Mouse (Mus musculus): ENCODE results near the gene Trabd.

The Trabd gene

DNA sequence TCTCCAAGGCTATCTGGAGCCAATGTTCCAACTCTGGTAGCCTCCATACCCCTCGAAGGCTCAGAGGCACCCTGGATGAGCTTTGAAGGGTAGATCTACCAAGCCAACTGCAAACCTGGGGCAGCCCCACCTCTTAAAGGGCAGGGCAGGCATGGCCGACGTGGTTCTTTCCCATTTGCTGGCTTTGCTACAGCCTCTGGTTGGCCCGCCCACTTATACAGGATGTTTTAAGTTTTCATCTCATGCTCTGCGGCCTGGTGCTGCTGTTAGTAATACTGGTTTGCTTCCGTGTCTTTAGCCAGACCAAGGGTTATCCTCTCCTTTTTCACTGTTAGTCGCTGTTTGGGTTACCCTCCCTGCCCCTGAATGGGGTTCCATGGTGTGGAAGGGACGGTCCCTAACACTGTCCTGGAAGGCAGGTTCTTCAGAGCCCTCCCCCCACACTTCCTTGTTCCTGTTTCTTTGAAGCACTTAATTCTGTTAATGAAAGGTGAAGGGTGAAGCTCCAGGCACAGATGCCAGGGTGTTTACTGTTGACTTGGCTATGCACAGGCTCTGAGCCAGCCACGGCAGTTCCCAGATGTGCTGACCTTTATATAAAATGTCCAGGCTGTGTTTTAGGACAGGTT is 3.4 kb downstream of the Trabd start:
- DNase-seq (ENCODE audit: low read depth, low spot score): peak; percentile 90

DNA sequence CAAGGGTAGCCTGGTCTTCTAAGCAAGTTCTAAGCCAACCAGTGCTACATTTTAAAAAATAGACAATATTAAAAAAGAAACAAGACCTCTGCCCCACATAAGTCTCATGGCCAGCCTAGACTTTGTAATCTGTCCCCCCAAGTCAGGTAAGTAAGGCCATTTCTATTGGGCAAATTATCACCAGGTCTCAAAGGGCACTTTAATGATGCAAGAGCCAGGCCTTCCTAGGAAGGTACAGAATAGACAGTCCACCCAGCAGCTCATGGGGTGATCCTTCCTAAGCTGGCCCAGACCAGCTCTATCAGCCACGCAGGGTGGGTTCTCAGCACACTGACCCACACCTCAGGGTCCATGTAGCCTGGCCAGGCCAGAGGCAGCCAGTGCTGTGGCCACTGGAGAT is 9.0 kb downstream of the Trabd start:
- no peak for DNase-seq (ENCODE audit: low read depth, low spot score)

DNA sequence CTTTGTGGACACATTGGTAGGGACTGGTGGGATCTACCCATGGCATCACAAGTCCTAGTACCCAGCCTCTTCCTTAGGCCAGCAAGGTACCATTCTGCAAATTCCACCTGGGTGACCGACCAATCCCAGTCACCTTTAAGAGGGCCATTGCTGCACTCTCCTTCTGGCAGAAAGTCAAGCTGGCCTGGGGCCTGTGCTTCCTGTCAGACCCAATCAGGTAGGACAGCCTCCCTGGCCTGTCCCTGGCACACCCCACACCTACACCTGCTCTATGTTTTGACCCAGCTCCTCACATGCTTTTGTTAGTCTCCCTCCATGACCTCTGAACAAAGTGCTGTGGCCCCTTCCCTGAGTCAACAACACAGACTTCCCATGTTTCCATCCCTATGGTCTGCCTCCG is 9.9 kb downstream of the Trabd start:
- DNase-seq (ENCODE audit: low read depth, low spot score): no peak

DNA sequence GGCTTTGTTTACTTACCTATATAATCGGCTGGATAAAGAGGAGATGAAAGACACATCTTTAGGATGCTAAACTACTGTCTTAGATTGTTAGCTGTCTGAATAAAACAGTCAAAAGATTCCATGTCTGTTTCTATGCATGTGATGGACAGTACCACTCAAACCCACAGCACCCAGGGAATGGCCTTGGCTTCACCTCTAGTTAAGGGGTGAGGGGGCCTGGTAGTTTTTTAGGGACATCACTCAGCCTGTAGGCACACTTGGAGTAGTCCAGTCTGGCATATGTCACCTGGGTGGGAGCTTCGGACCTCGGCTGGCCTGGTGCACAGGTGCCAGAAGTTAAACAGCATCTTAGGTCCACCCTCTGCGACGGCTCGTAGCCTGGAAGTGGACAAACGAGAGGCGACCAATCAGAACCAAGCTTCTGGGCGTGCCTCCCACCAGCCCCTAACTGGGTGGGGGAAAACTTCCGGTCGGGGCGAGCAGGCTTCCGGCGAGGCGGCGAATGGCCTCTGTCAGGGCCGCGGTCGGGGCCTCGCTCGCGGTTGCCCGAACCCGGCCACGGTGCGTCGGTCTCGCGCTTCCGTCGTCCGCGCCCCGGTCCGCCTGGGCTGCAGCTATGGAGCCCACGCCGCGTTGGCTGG is 13.8 kb downstream of the Trabd start, which contains the start of gene Selenoo:
Selenoo (plus strand) TSS at position 478 of the 641 bp plus-strand sequence.
- DNase-seq (ENCODE audit: low read depth, low spot score): peak; percentile 84

DNA sequence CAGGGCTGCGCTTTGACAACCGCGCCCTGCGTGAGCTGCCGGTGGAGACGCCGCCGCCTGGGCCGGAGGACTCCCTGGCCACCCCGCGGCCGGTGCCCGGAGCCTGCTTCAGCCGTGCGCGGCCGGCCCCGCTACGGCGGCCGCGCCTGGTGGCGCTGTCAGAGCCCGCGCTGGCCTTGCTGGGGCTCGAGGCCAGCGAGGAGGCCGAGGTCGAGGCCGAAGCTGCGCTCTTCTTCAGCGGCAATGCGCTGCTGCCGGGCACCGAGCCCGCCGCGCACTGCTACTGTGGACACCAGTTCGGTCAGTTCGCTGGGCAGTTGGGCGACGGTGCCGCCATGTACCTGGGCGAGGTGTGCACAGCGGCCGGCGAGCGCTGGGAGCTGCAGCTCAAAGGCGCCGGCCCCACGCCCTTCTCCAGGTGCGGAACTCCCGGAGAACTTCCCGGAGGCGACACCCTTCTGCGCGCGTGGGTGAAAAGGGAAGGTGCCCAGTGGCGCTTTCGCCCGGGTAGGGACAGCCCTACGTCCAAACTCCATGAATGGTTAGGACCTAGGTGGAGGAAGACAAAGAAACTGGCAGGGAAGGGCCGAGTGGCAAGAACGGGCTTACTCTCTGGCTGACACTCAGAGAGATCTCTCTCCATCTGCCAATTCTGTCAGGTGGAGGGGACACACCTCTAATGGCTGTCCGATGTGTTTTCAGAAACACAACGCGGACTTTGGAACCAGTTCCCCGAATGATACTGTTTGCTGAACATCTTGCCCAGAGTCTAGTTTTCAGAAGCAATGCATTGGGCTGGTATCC is 14.5 kb downstream of the Trabd start:
- peak; percentile 31 for DNase-seq (ENCODE audit: low read depth, low spot score)

DNA sequence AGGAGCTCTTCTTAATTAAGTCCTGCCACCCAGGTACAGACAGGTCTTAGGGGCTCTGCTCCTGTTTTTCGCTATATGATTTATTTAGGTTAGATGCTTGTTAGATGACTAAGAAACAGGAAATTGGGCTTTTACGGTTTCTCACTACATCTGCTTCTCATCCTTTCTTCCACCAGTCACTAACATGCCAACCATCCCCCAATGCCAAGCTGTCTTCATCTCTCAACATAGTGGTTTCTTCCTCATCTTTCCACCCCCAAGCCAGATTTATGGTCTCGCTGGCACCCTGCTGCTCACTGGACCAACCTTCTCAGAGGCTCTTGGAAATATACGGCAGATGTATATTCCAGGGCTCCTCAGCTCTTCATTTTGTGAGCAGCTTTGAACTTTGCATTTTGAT is 15.7 kb downstream of the Trabd start:
- no peak for DNase-seq (ENCODE audit: low read depth, low spot score)

DNA sequence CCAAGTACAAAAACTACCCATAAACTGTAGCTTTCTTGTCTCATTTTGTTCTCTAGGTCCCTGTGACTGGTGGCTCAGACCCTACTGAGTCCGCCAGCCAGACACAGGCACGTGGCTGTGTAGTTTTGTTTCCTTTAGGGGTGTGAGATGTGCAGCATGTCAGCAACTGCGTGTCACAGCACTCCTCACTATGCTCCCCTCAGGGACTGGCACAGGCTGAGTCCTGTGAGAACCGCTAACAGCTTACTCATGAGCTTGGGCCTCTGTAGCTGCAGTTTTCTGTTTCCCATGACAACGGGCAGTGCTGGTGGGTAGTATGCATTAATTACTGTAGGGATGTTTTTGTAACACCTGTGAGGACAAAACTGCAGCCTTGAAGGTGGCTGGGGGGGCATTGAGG is 17.3 kb downstream of the Trabd start:
- no peak for DNase-seq (ENCODE audit: low read depth, low spot score)

DNA sequence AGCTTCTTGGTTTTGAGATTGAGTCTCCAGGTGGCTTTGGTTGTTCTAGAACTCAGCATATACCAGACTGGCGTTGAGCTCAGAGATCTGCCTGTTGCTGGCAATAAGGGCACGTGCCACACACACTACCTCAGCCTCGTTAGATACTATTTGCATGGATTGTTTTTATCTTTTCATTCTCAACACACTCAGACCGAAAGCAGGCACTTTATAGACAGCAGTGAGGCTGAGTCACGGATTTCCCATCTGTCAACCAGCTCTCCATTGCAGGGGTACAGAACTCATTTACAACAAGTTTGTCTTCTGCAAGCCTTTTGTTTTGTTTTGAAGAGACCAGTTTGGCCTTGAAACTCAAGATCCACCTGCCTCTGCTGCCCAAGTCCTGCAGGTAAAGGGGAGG is 22.5 kb downstream of the Trabd start:
- no peak for DNase-seq (ENCODE audit: low read depth, low spot score)

DNA sequence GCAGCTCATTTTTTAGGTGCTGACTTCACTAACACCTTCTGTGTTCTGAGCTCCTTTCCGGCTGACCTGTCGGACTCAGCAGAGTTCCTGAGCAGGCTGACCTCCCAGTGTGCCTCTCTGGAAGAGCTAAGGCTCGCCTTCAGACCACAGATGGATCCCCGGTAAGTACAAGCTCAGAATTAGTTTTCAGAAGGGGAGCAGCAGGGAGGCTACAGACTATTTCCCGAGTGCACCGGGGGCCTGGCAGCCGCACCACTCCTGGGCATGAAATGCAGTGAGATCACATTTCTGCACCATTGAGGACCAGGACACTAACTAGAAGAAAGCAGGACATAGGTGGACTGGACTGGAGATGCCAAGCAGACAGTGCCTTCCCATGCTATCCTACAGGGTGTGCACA is 23.7 kb downstream of the Trabd start:
- DNase-seq (ENCODE audit: low read depth, low spot score): no peak

DNA sequence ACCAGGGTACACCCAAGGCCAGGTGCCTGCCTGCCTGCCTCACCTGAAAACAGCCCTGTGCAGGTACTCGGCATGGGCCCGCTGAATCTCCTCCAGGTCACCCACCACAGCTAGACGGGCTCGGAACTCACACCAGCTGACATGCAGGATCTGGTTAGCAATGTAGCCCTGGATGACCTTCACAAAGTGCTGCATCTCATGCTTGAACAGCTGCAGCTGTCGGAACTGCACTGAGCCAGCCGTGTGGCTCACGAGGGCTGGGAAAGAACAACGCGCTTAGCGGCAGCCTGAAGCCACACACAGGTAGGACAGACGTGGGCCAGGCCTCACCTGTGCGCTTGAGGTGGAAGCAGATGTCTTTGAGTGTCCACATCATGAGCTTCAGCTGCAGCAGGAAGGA is 25.9 kb downstream of the Trabd start:
- no peak for DNase-seq (ENCODE audit: low read depth, low spot score)

DNA sequence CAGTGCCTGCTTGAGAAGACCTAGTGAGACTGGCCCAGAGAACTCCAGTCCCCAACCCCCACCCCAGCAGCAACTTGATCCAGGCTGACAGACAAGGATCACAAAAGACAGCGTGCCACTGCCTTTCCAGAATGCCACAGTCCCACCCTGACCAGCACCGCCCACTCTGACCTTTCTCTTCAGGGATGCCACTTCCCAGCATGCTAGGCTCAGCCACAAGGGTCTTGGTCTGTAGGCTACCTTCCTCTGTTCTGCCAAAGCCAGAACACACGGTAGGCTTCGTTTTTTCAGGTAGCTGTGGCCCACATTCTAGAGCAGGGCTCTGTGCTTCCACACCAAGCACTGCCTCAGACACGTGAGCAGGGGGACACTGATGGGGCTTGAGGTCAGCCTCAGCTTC is 27.7 kb downstream of the Trabd start:
- no peak for DNase-seq (ENCODE audit: low read depth, low spot score)

DNA sequence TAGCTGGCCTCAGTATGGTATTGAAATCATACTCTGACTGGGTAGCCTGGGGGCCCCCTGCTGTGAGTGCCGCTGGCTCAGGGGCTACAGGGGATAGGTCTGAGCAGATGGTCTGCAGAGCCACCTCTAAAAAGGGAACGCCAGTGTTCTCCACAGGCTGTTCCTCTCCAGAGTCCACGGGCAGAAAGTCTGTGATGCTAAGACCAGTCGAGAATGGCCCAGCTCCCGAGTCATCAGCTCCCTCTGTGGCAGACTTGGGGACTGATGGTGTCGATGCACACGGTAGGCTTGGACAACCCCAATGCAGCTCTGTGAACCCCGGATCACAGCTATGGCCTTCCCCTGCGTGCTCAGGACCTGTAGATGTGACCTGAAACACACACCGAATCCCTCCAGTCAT is 29.0 kb downstream of the Trabd start:
- DNase-seq (ENCODE audit: low read depth, low spot score): no peak

DNA sequence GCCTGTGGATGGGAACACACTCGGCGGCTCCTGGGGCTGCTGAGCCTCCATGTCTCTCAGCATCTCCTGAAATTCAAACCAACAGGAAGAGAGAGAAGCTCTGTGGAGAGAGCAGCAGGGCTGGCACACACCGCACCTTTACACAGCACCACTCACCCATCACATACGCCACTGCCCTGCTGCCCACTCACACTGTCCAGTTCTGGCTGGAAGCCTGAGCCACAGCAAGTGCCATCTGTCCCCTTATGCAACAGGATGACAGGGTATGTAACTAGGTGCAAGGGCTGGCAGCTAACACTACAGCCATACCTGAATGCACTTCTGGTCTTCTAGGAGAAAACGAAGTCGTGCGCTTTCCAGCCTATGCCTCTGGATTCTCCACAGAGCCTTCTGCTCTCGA is 29.5 kb downstream of the Trabd start:
- no peak for DNase-seq (ENCODE audit: low read depth, low spot score)

DNA sequence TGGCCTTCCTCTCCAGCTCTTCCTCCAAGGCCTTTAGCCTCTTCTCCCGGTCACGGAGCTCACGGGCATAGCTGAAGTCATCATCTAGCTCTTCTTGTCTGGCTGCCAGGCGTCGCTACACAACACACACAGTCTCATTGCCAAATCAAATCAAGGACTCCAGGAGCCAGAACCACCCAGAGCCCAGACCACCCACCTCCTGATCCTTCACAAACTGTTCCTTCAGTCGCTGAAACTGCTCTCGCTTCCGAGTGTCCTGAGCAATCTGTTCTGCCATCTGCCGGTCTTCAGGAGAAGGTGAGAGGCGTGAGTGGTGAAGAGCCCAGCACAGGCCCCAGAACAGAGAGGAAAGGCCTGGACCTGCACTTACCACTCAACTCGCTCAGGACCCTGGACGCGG is 31.1 kb downstream of the Trabd start:
- no peak for DNase-seq (ENCODE audit: low read depth, low spot score)

DNA sequence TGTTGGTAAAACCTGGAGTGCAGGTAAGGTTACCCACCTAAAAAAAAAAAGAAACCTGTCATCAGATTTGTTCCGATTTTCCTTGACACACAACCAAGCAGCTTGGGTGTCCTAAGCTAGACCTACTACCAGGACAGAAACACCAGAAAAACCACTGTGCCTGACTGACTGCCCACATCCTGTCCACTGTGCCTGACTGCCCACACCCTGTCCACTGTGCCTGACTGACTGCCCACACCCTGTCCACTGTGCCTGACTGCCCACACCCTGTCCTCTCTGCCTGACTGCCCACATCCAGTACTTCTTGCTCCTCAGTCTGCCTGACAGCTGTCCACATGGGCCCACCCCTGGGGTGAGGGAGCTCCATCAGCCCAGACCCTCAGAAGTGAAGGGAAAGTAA is 32.1 kb downstream of the Trabd start:
- DNase-seq (ENCODE audit: low read depth, low spot score): no peak

DNA sequence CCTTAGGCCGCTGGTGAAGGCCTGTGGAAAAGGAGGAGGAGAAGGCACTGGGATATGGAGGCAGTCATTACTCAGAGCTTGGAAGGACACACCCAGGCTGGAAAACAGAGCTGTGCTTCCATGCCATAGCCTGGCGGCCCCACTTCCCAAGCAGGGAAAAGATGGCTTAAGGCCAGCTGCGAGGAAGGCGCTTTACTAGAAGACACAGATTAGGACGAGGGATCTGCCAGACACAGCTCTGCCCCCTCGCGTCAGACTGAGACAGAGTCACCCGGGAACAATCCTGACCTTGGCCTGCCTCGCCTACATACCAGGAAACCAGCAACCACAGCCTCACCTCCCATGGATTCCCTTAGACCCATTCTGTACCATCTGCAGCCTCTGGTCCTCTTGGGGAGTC is 35.2 kb downstream of the Trabd start:
- no peak for DNase-seq (ENCODE audit: low read depth, low spot score)

DNA sequence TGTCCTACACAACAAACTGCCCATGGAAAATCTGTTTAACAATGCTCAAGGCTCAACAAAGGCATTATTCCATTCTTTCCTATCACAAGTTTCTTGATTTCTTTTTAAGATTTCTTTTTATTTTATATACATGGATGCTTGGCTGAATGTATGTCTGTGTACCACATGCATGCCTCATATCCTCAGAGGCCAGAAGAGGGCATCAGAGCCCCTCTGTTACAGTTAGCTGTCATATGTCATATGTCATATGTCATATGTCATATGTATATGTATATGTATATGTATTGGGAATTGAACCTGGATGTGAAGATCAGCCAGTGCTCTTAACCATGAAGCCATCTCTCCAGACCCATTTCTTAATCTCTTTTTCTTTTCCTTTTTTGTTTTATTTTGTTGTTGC is 43.1 kb downstream of the Trabd start:
- DNase-seq (ENCODE audit: low read depth, low spot score): peak; percentile 77

DNA sequence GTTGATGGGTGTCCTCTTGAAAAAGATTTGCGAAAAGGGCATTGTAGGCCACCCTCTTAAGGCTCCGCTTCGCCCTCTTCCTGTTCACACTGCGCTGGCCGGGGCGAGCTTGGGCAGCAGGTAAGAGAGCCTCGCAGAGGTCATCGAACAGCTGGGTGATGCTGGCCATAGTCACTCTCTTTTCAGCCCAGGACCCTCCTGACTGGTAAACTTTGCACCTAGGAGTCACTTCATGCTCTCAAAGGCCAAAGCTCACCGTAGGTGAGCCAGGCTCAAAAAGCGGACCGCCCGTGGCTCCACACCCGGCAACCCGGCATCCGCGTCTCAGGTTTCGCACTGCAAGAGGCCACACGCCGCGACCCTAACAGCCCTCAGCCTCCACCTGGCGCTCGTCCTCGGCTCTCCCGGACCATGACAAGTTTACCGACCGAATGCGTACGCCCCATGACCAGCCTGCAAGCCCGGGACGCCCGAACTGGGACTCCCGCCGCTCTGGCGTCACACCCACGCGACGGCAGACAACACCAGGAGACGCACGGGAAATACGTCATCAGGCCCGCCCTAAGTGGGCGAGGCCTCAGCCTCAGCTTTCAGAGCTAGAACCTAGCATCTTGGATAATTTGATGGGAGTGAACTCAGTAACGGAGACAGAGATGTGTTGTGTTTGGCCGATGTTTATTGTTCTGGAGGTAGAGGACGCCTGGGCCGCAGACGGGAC is 47.9 kb downstream of the Trabd start, which contains the start of gene Tubgcp6:
Tubgcp6 (minus strand) TSS at position 464 of the 718 bp plus-strand sequence.
- peak; percentile 96 for DNase-seq (ENCODE audit: low read depth, low spot score)

DNA sequence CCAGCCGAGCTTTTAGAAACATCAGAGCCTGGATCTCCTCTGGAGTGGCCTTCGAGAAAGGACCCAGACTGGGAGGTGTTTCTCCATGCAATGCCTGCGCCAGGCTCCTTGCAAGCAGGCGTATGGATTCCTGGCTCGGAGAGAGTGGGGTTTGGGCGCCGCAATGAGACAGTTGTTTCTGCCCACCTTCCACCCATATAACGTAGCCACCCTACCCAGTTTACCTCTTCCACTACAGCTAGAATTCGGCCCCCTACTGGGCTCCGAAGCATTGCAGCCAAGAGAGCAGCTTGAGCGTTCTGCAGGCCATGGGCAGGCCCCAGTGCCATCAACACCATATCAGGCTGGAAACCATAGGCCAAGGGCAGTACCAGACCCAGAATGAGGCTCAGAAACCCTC is 48.7 kb downstream of the Trabd start:
- peak; percentile 35 for DNase-seq (ENCODE audit: low read depth, low spot score)

DNA sequence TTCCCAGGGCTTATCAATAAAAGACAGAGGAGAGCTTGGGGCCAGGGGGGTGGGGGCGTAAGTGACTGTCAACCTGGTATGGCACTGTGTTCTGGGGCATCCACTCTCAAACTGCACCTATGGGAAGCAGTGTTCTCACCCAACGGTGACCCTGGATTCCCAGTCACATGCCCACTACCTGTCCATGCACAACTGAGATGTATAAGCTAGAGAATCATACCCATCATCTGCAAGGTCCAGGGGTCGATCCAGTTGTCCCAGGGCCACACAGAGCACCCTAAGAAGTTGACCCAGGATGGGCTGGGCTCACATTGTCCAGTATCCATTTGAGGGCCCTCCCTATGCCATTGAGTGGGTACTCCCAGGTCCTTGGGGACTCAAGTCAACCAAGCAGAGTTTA is 49.4 kb downstream of the Trabd start:
- no peak for DNase-seq (ENCODE audit: low read depth, low spot score)

DNA sequence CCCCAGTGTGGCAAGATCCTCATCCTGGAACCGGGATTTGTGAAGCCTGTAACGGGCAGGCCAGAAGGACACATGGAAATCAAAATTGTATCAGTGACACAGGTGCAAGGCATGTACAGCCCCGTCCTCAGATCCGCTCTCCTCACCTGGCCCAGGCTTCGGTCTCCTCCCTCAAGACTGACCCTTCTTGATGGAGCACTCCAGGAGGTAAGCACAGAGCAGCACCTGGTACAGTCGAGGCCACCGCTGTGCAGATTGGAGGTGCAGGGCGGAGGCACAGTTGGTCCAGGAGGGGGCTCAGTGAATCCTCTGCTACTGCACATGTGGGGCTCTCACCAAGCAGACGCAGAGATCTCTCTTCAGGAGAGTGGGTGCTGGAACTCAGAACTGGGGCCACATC is 50.4 kb downstream of the Trabd start:
- no peak for DNase-seq (ENCODE audit: low read depth, low spot score)

DNA sequence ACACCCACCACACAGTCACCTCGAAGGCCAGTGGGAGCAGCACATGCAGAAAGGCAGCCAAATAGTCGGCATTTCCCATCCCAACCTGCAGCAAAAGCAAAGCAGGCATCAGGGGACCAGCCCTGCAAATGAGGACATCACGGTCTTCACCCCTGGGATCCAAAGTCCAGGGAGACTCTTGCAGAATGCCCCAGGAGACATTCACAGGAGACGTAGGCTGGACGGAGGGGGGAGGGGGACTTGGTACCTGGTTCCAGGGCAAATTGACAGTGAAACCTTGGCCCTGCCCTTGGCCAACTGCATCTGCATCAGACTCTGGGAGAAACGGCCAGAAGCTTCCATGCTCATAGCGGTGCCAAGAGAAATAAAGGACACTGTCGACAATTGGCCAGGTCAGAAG is 51.7 kb downstream of the Trabd start:
- DNase-seq (ENCODE audit: low read depth, low spot score): no peak
